Mouse (Mus musculus) kidney, embryonic 15.5 days (tissue): ENCODE results near the gene Ston2. TPM values are rescaled to one million over a fixed set of nuclear protein-coding genes. Genes with fewer than 3 reads are reported as not detected.
"Not testable (repeated sequence)": the region's sequence is repeated elsewhere in the genome, so short reads cannot be mapped to it uniquely, and the experiment has no call there.

Experiments used
- ATAC-seq: fragments of 200-750 bp; cut with Nextera tagmentation; replicated peaks from 2 replicates; pipeline ENCODE4 v1.8.0; 2017; ENCODE audit warnings: moderate TSS enrichment; ENCODE audit not compliant: low FRiP score
- H3K27ac ChIP-seq: fragments of 300-500 bp; sonication (generic); 2 replicates; pipeline ENCODE4 v1.5.1; 2015; ENCODE audit warnings: mild to moderate bottlenecking, inconsistent platforms
- H3K27me3 ChIP-seq: fragments of 300-500 bp; sonication (generic); 2 replicates; pipeline ENCODE4 v1.6.1; 2015; ENCODE audit warnings: inconsistent platforms
- H3K36me3 ChIP-seq: fragments of 300-500 bp; sonication (generic); 2 replicates; pipeline ENCODE4 v1.6.1; 2015; ENCODE audit warnings: inconsistent platforms
- H3K4me1 ChIP-seq: fragments of 300-500 bp; sonication (generic); 2 replicates; pipeline ENCODE4 v1.6.1; 2015; ENCODE audit warnings: inconsistent platforms
- H3K4me2 ChIP-seq: fragments of 300-500 bp; sonication (generic); 2 replicates; pipeline ENCODE4 v1.6.1; 2015; ENCODE audit warnings: moderate library complexity, mild to moderate bottlenecking, inconsistent platforms
- H3K4me3 ChIP-seq: fragments of 300-500 bp; sonication (generic); replicated peaks from 2 replicates; pipeline ENCODE4 v1.5.1; 2015; ENCODE audit warnings: mild to moderate bottlenecking, inconsistent platforms
- H3K9ac ChIP-seq: fragments of 300-500 bp; sonication (generic); 2 replicates; pipeline ENCODE4 v1.6.1; 2015; ENCODE audit warnings: mild to moderate bottlenecking, inconsistent platforms
- H3K9me3 ChIP-seq: fragments of 300-500 bp; sonication (generic); replicated peaks from 2 replicates; pipeline ENCODE4 v1.6.1; 2016; ENCODE audit warnings: inconsistent platforms
- WGBS: fragments of 180-500 bp; shearing (Covaris S2); methylation state at CpG from one replicate; pipeline ENCODE4 v1.1.7; 2015; ENCODE audit warnings: mixed read lengths; 5-methylcytosine and 5-hydroxymethylcytosine counted together
- polyA plus RNA-seq: library from polyadenylated mRNA; unstranded; fragments of >200 nt; fragmentation: Nextera tagmentation; extraction: Ambion mirVana; gene quantifications from 2 replicates; pipeline ENCODE4 v1.2.1, GENCODE M21; 2015

Ston2 gene
- polyA plus RNA-seq, 1 experiment from 2014 or later = 11.2 TPM

DNA sequence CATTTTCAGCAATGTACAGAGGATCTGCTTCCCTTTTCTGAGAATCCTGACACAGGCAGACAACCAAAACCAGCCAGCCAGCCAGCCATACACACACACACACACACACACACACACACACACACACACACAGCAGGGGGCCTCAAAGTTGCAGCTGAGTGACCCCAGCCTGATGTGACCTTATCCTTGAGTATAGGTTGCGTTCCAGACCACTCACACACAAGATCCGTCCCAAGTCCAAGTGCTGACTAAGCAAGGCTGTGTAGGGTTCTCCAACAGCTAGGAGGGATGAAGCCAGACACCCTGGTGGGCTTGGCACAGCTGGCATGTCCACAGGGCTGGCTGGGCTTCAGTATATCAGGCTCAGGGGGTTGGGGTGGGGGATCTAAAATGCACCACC, 23.7 kb downstream of the Ston2 start:
- Histone ChIP-seq H3K36me3 (no peaks in the 10 kb centered on the region), H3K4me1 (peaks cover 29% of the 10 kb centered on the region), H3K9me3 (no peaks in the 10 kb centered on the region), H3K27me3 (no peaks in the 10 kb centered on the region), H3K4me2 (no peak overlapping the region), H3K9ac (no peak overlapping the region), H3K27ac (no peak overlapping the region), H3K4me3 (no peak overlapping the region)
- 53% methylated on average over 2 of the region's 2 CpGs for WGBS
- ATAC-seq = 0 out of 2 replicates have a peak, but pooled peaks have one; percentile 57

DNA sequence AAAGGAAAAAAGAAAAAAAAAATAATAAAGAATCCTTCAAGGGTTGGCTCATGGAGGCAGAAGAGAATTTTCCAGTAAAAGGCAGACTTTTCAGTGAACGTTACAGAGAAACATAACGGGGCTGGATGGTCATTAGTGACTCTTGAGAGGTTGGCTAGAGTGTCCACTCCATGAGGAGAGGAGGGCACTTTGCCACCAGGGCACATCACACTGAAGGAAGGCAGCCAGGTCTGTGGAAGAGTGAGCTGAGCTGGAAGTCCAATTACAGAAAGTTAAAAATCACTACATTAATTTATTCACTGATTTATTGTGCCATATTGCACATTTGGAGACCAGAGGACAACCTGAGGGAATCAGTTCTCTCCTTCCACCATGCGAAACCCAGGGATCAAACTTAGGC, 28.4 kb downstream of the Ston2 start:
- WGBS = 76% methylated on average over 3 of the region's 3 CpGs

DNA sequence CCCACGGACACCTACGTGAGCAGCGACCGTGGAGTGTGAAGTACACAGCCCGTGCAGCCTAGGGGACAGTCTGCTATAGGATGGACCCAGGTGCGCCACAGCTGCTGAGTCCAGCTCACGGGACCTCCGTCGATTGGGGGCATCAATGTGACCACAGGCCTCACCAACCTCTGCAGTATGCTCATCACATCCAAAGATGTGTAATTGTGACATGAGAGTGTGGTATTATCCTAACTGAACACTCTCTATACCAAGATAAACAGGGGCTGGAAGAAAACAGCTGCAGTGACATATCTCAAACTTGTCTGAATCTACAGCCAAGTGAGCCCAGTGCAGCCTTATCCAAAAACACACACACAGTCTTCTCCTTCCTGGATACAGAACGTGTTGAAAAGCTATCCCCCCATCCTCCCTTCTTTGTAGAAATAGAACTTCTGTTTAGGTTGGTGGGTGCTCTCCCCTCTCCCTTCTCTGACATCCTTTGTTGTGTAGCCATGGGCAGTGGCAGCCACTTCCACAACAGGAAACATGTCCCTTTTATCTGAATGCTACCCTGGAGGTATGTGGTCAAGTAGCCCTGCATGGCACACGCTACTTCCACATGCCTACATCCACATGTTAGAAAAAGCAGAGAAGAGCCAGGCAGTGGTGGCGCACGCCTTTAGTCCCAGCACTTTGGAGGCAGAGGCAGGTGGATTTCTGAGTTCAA, 30.2 kb downstream of the Ston2 start:
- Histone ChIP-seq H3K36me3 (no peaks in the 10 kb centered on the region), H3K27ac (no peak overlapping the region), H3K4me2 (no peak overlapping the region), H3K27me3 (no peaks in the 10 kb centered on the region), H3K4me3 (no peak overlapping the region), H3K4me1 (0 out of 2 replicates have a peak, but pooled peaks cover 16% of the 10 kb centered on the region), H3K9ac (no peak overlapping the region), H3K9me3 (no peaks in the 10 kb centered on the region)
- no peak for ATAC-seq
- WGBS = 80% methylated on average over 13 of the region's 13 CpGs

More for the DNA sequence above, 28.4 kb downstream of the Ston2 start:
- Histone ChIP-seq H3K9ac (no peak overlapping the region), H3K27me3 (no peaks in the 10 kb centered on the region), H3K9me3 (no peaks in the 10 kb centered on the region), H3K4me2 (no peak overlapping the region), H3K4me1 (peaks cover 26% of the 10 kb centered on the region), H3K4me3 (no peak overlapping the region), H3K36me3 (no peaks in the 10 kb centered on the region), H3K27ac (no peak overlapping the region)
- no peak for ATAC-seq

GRCm38 (mm10) chr12:91756562-91757166, 31.5 kb downstream of the Ston2 start:
- Histone ChIP-seq H3K4me1 (0 out of 2 replicates have a peak, but pooled peaks cover 16% of the 10 kb centered on the region), H3K4me2 (no peak overlapping the region), H3K9me3 (no peaks in the 10 kb centered on the region), H3K27me3 (no peaks in the 10 kb centered on the region), H3K4me3 (no peak overlapping the region), H3K36me3 (no peaks in the 10 kb centered on the region), H3K9ac (no peak overlapping the region), H3K27ac (no peak overlapping the region)
- ATAC-seq = peak; percentile 74
- WGBS = 31% methylated on average over 5 of the region's 5 CpGs

DNA sequence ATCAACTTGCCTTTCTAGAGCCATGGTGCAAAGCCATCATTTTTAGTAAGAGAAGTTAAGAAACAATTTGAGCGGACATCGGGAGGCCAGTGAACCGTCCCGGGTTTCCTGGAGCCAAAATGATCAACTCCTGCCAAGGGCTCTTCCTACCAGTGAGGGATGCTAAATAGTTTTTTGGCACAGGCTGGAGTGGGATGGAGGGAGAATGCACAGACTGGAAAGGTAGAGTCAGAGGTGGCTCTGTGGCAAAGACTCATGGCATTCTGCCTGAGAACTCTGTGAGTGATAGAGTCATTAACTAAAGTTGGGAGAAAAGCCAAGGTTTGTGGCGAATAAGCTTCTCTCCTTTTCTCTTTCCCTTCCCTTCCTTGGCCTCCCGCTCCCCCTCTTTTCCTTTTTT, 33.6 kb downstream of the Ston2 start:
- no peak overlapping the region for H3K27ac ChIP-seq
- H3K27me3 ChIP-seq = no peaks in the 10 kb centered on the region
- H3K4me2 ChIP-seq = no peak overlapping the region
- no peak overlapping the region for H3K9ac ChIP-seq
- 74% methylated on average over 6 of the region's 6 CpGs for WGBS
- ATAC-seq = no peak
- no peaks in the 10 kb centered on the region for H3K9me3 ChIP-seq
- H3K36me3 ChIP-seq = no peaks in the 10 kb centered on the region
- H3K4me3 ChIP-seq = no peak overlapping the region
- H3K4me1 ChIP-seq = 0 out of 2 replicates have a peak, but pooled peaks cover 16% of the 10 kb centered on the region

GRCm38 (mm10) chr12:91752711-91753110, 35.5 kb downstream of the Ston2 start:
- WGBS = 77% methylated on average over 5 of the region's 5 CpGs
- Histone ChIP-seq H3K27me3 (no peaks in the 10 kb centered on the region), H3K27ac (no peak overlapping the region), H3K4me1 (0 out of 2 replicates have a peak, but pooled peaks cover 8% of the 10 kb centered on the region), H3K4me3 (no peak overlapping the region), H3K9ac (no peak overlapping the region), H3K9me3 (no peaks in the 10 kb centered on the region), H3K4me2 (no peak overlapping the region), H3K36me3 (no peaks in the 10 kb centered on the region)
- no peak for ATAC-seq

- H3K9ac ChIP-seq = no peak overlapping the region
- H3K36me3 ChIP-seq = no peaks in the 10 kb centered on the region
- H3K9me3 ChIP-seq = no peaks in the 10 kb centered on the region
- no peak overlapping the region for H3K27ac ChIP-seq
- no peaks in the 10 kb centered on the region for H3K27me3 ChIP-seq
- 0 out of 2 replicates have a peak, but pooled peaks cover 4% of the 10 kb centered on the region for H3K4me1 ChIP-seq
- no peak overlapping the region for H3K4me2 ChIP-seq
- 79% methylated on average over 13 of the region's 13 CpGs for WGBS
- H3K4me3 ChIP-seq = no peak overlapping the region
- ATAC-seq = no peak
Measured at GRCm38 (mm10) chr12:91751893-91752597, 36.1 kb downstream of the Ston2 start.

GRCm38 (mm10) chr12:91749543-91750184, 38.5 kb downstream of the Ston2 start:
- no peak for ATAC-seq
- H3K9me3 ChIP-seq = no peaks in the 10 kb centered on the region
- H3K36me3 ChIP-seq = no peaks in the 10 kb centered on the region
- no peak overlapping the region for H3K9ac ChIP-seq
- H3K27me3 ChIP-seq = no peaks in the 10 kb centered on the region
- no peak overlapping the region for H3K4me3 ChIP-seq
- WGBS = 85% methylated on average over 11 of the region's 11 CpGs
- no peak overlapping the region for H3K27ac ChIP-seq
- peaks cover 9% of the 10 kb centered on the region for H3K4me1 ChIP-seq
- no peak overlapping the region for H3K4me2 ChIP-seq

- no peaks in the 10 kb centered on the region for H3K27me3 ChIP-seq
Measured at GRCm38 (mm10) chr12:91748241-91748865, 39.8 kb downstream of the Ston2 start.

GRCm38 (mm10) chr12:91746839-91747238, 41.3 kb downstream of the Ston2 start:
- not testable (repeated sequence) for ATAC-seq, H3K4me1 ChIP-seq
- WGBS = 88% methylated on average over 5 of the region's 5 CpGs

More at GRCm38 (mm10) chr12:91748241-91748865, 39.8 kb downstream of the Ston2 start:
- Histone ChIP-seq H3K4me2 (no peak overlapping the region), H3K4me1 (peaks cover 9% of the 10 kb centered on the region), H3K4me3 (no peak overlapping the region), H3K27ac (no peak overlapping the region), H3K36me3 (no peaks in the 10 kb centered on the region), H3K9ac (no peak overlapping the region), H3K9me3 (no peaks in the 10 kb centered on the region)
- no peak for ATAC-seq
- WGBS = 76% methylated on average over 18 of the region's 18 CpGs

GRCm38 (mm10) chr12:91745758-91746290, 42.4 kb downstream of the Ston2 start:
- H3K27ac ChIP-seq = 0 out of 2 replicates have a peak overlapping the region, but pooled peaks have one; percentile 51
- WGBS = 49% methylated on average over 11 of the region's 11 CpGs
- H3K4me1 ChIP-seq = peaks cover 9% of the 10 kb centered on the region

More at GRCm38 (mm10) chr12:91746839-91747238, 41.3 kb downstream of the Ston2 start:
- not testable (repeated sequence) for H3K4me2 ChIP-seq, H3K9me3 ChIP-seq, H3K27me3 ChIP-seq, H3K36me3 ChIP-seq, H3K27ac ChIP-seq, H3K9ac ChIP-seq, H3K4me3 ChIP-seq

More at GRCm38 (mm10) chr12:91745758-91746290, 42.4 kb downstream of the Ston2 start:
- H3K4me3 ChIP-seq = no peak overlapping the region
- no peaks in the 10 kb centered on the region for H3K27me3 ChIP-seq
- ATAC-seq = peak; percentile 66
- H3K4me2 ChIP-seq = no peak overlapping the region
- H3K9me3 ChIP-seq = no peaks in the 10 kb centered on the region
- no peaks in the 10 kb centered on the region for H3K36me3 ChIP-seq
- no peak overlapping the region for H3K9ac ChIP-seq
